Mouse (Mus musculus) midbrain, embryonic 14.5 days (tissue): ENCODE results near the gene Foxl1. TPM values are rescaled to one million over a fixed set of nuclear protein-coding genes. Genes with fewer than 3 reads are reported as not detected.

Experiments
- ATAC-seq: fragments of 200-750 bp; cut with Nextera tagmentation; 2 replicates; pipeline ENCODE4 v1.8.0; 2017; ENCODE audit warnings: moderate number of reproducible peaks, moderate library complexity; ENCODE audit not compliant: low FRiP score, low TSS enrichment
- DNase-seq: peaks from one replicate; pipeline ENCODE4 v3.0.0-alpha.2; 2015
- H3K27ac ChIP-seq: fragments of 300-500 bp; sonication (generic); replicated peaks from 2 replicates; pipeline ENCODE4 v1.5.1; 2014; ENCODE audit warnings: mild to moderate bottlenecking, low read depth, low read length, moderate library complexity
- H3K27me3 ChIP-seq: fragments of 300-500 bp; sonication (generic); 2 replicates; pipeline ENCODE4 v1.6.1; 2014; ENCODE audit warnings: low read length, control low read depth, mixed read lengths; ENCODE audit not compliant: control insufficient read depth, insufficient read depth
- H3K36me3 ChIP-seq: fragments of 300-500 bp; sonication (generic); 2 replicates; pipeline ENCODE4 v1.6.1; 2014; ENCODE audit warnings: low read length, control low read depth; ENCODE audit not compliant: control insufficient read depth, insufficient read depth
- H3K4me1 ChIP-seq: fragments of 300-500 bp; sonication (generic); 2 replicates; pipeline ENCODE4 v1.6.1; 2014; ENCODE audit warnings: mild to moderate bottlenecking, antibody characterized with exemption, low read length, control low read depth; ENCODE audit not compliant: control insufficient read depth, insufficient read depth
- H3K4me2 ChIP-seq: fragments of 300-500 bp; sonication (generic); 2 replicates; pipeline ENCODE4 v1.6.1; 2014; ENCODE audit warnings: mild to moderate bottlenecking, low read length, moderate library complexity
- H3K4me3 ChIP-seq: fragments of 300-500 bp; sonication (generic); replicated peaks from 2 replicates; pipeline ENCODE4 v1.5.1; 2014; ENCODE audit warnings: low read depth, low read length
- H3K9ac ChIP-seq: fragments of 300-500 bp; sonication (generic); replicated peaks from 2 replicates; pipeline ENCODE4 v1.6.1; 2014; ENCODE audit warnings: mild to moderate bottlenecking, low read length, moderate library complexity
- H3K9me3 ChIP-seq: fragments of 300-500 bp; sonication (generic); 2 replicates; pipeline ENCODE4 v1.6.1; 2016; ENCODE audit warnings: low read length, control low read depth, mixed read lengths; ENCODE audit not compliant: control insufficient read depth
- WGBS: fragments of 180-500 bp; shearing (Covaris S2); extraction: QIAGEN DNeasy Blood & Tissue Kit; methylation state at CpG from one replicate; pipeline ENCODE4 v1.1.7; 2014; 5-methylcytosine and 5-hydroxymethylcytosine counted together
- microRNA-seq: library from miRNA; unstranded; fragments of <30 nt; microRNA quantifications from one replicate; pipeline ENCODE4, GENCODE M21; 2016
- polyA plus RNA-seq: library from polyadenylated mRNA; unstranded; fragments of >200 nt; fragmentation: Nextera tagmentation; extraction: Ambion mirVana; gene quantifications from 2 replicates; pipeline ENCODE4 v1.2.1, GENCODE M21; 2014

The Foxl1 gene
- polyA plus RNA-seq, 1 experiment from 2014 or later = not detected

- no peaks in the 10 kb centered on the region for H3K9me3 ChIP-seq
- H3K27me3 ChIP-seq = no peaks in the 10 kb centered on the region
- 80% methylated on average over 8 of the region's 8 CpGs for WGBS
- no peak overlapping the region for H3K27ac ChIP-seq
- no peak overlapping the region for H3K4me2 ChIP-seq
- no peak overlapping the region for H3K9ac ChIP-seq
- ATAC-seq (no peak), DNase-seq (no peak)
- H3K36me3 ChIP-seq = no peaks in the 10 kb centered on the region
- H3K4me3 ChIP-seq = no peak overlapping the region
- H3K4me1 ChIP-seq = no peaks in the 10 kb centered on the region
Measured at GRCm38 (mm10) chr8:121172567-121172966, 44.8 kb downstream of the Foxl1 start.

- Histone ChIP-seq H3K4me1 (no peaks in the 10 kb centered on the region), H3K9me3 (no peaks in the 10 kb centered on the region), H3K36me3 (no peaks in the 10 kb centered on the region), H3K27ac (no peak overlapping the region), H3K4me2 (no peak overlapping the region), H3K9ac (no peak overlapping the region), H3K27me3 (no peaks in the 10 kb centered on the region), H3K4me3 (no peak overlapping the region)
- DNase-seq (no peak), ATAC-seq (no peak)
- WGBS = 73% methylated on average over 10 of the region's 10 CpGs
Measured at GRCm38 (mm10) chr8:121174178-121174577, 46.4 kb downstream of the Foxl1 start.

- no peak for ATAC-seq
- Histone ChIP-seq H3K27me3 (no peaks in the 10 kb centered on the region), H3K4me3 (no peak overlapping the region), H3K4me1 (no peaks in the 10 kb centered on the region), H3K9me3 (no peaks in the 10 kb centered on the region), H3K27ac (no peak overlapping the region), H3K4me2 (no peak overlapping the region), H3K9ac (no peak overlapping the region), H3K36me3 (no peaks in the 10 kb centered on the region)
- DNase-seq = no peak
- WGBS = 71% methylated on average over 30 of the region's 30 CpGs
Measured at GRCm38 (mm10) chr8:121174721-121175539, 47.2 kb downstream of the Foxl1 start.

GRCm38 (mm10) chr8:121175540-121176090 lies 47.9 kb downstream of the Foxl1 start:
- Histone ChIP-seq H3K9me3 (no peaks in the 10 kb centered on the region), H3K4me1 (no peaks in the 10 kb centered on the region), H3K4me2 (no peak overlapping the region), H3K9ac (no peak overlapping the region), H3K36me3 (no peaks in the 10 kb centered on the region), H3K27ac (no peak overlapping the region), H3K27me3 (no peaks in the 10 kb centered on the region), H3K4me3 (no peak overlapping the region)
- DNase-seq (no peak), ATAC-seq (no peak)
- WGBS = 76% methylated on average over 8 of the region's 8 CpGs

GRCm38 (mm10) chr8:121176291-121176690 lies 48.6 kb downstream of the Foxl1 start:
- no peaks in the 10 kb centered on the region for H3K36me3 ChIP-seq
- no peak overlapping the region for H3K4me2 ChIP-seq
- no peak overlapping the region for H3K27ac ChIP-seq
- no peak overlapping the region for H3K9ac ChIP-seq
- no peaks in the 10 kb centered on the region for H3K9me3 ChIP-seq
- peak; percentile 57 for DNase-seq
- 0 out of 2 replicates have a peak, but pooled peaks cover 5% of the 10 kb centered on the region for H3K4me1 ChIP-seq
- WGBS = 35% methylated on average over 3 of the region's 3 CpGs
- H3K27me3 ChIP-seq = no peaks in the 10 kb centered on the region
- ATAC-seq = no peak
- no peak overlapping the region for H3K4me3 ChIP-seq

Small RNAs within 50 kb of the gene (microRNA-seq; reads per million reads assigned to microRNA genes)
- not detected for gene Gm27530

Other genes starting within 250 kb of the Foxl1 start
- gene Foxf1, start 43.6 kb upstream of the Foxl1 start, polyA plus RNA-seq = 0.12 and 0.97 TPM in 2 replicates
- 50.2 and 52.5 TPM in 2 replicates for gene Mthfsd, start 19.5 kb upstream of the Foxl1 start, polyA plus RNA-seq
- 1.5 TPM in 1 of 2 replicates, not detected in the other for gene Foxc2, start 11.8 kb upstream of the Foxl1 start, polyA plus RNA-seq